Mouse (Mus musculus) CH12.LX (cell line): Measurements from ENCODE around the gene Dlg5. TPM values are rescaled to one million over a fixed set of nuclear protein-coding genes. Genes with fewer than 3 reads are reported as not detected.

Experiments used
- DNase-seq: peaks from one replicate; pipeline ENCODE4 v3.0.0-alpha.2; 2013; ENCODE audit errors: extremely low read depth
- H3K27ac ChIP-seq: 2 replicates; pipeline ENCODE4 v1.5.1; 2012; ENCODE audit warnings: low read depth, mild to moderate bottlenecking, control low read depth, moderate library complexity; ENCODE audit not compliant: insufficient read depth
- H3K27me3 ChIP-seq: replicated peaks from 2 replicates; pipeline ENCODE3; 2012; ENCODE audit warnings: inconsistent platforms
- H3K36me3 ChIP-seq, 2 experiments: replicated peaks in 1 of 2; 2 replicates each; pipeline versions ENCODE3 to v1.6.1; 2012; ENCODE audit warnings: inconsistent platforms in 1 of 2, low read length in 1 of 2, mild to moderate bottlenecking in 1 of 2, mixed read lengths in 1 of 2, moderate library complexity in 1 of 2; ENCODE audit not compliant: control insufficient read depth in 1 of 2, insufficient read depth in 1 of 2
- H3K4me1 ChIP-seq, 2 experiments: 2 replicates each; pipeline ENCODE4 v1.6.1; 2012; ENCODE audit warnings: inconsistent platforms in 1 of 2, moderate library complexity in 1 of 2; ENCODE audit not compliant: insufficient read depth in 2 of 2, control insufficient read depth in 1 of 2
- H3K4me2 ChIP-seq: 2 replicates; pipeline ENCODE4 v1.6.1; 2012; ENCODE audit warnings: low read depth, mild to moderate bottlenecking, control low read depth; ENCODE audit not compliant: poor library complexity, insufficient read depth, severe bottlenecking
- H3K4me3 ChIP-seq, 3 experiments: fragments of 150-350 bp in 1 of 3; sonication (generic) in 1 of 3; replicated peaks in 1 of 3; 2 replicates each; pipeline versions ENCODE3 to v1.5.1; 2011 to 2012; ENCODE audit warnings: low read depth in 2 of 3, low read length in 2 of 3, mild to moderate bottlenecking in 2 of 3, moderate library complexity in 2 of 3, control low read depth in 1 of 3, improper control_type of control experiment in 1 of 3, inconsistent platforms in 1 of 3, mixed read lengths in 1 of 3; ENCODE audit not compliant: poor library complexity in 1 of 3
- H3K79me2 ChIP-seq: replicated peaks from 2 replicates; pipeline ENCODE4 v1.6.1; 2012; ENCODE audit warnings: mild to moderate bottlenecking, moderate library complexity; ENCODE audit not compliant: control insufficient read depth, poor library complexity, insufficient read depth, severe bottlenecking; ENCODE audit errors: extremely low read depth
- H3K9ac ChIP-seq: 2 replicates; pipeline ENCODE4 v1.6.1; 2012; ENCODE audit warnings: low read depth, mild to moderate bottlenecking, control low read depth, moderate library complexity; ENCODE audit not compliant: insufficient read depth
- H3K9me3 ChIP-seq: replicated peaks from 2 replicates; pipeline ENCODE3; 2012; ENCODE audit warnings: low read length, inconsistent platforms, mixed read lengths
- BHLHE40 ChIP-seq: IDR thresholded peaks from 2 replicates; pipeline ENCODE4 v1.6.1; 2011; ENCODE audit warnings: mild to moderate bottlenecking, low read depth, low read length, improper control_type of control experiment
- CHD2 ChIP-seq: IDR thresholded peaks from 2 replicates; pipeline ENCODE4 v1.6.1; 2011; ENCODE audit warnings: low read length, improper control_type of control experiment
- CTCF ChIP-seq, 2 experiments: IDR thresholded peaks in 1 of 2; conservative IDR thresholded peaks in 1 of 2; 2 replicates each; pipeline ENCODE4 v1.5.1; 2011 to 2012; ENCODE audit warnings: low read depth in 2 of 2, low read length in 2 of 2, improper control_type of control experiment in 1 of 2, inconsistent platforms in 1 of 2, mild to moderate bottlenecking in 1 of 2, moderate library complexity in 1 of 2
- E2F4 ChIP-seq: IDR thresholded peaks from 2 replicates; pipeline ENCODE4 v1.6.1; 2011; ENCODE audit warnings: low read depth, low read length, improper control_type of control experiment; ENCODE audit not compliant: insufficient replicate concordance
- EP300 ChIP-seq: IDR thresholded peaks from 2 replicates; pipeline ENCODE4 v1.6.1; 2011; ENCODE audit warnings: low read length, improper control_type of control experiment
- IRF4 ChIP-seq: IDR thresholded peaks from 2 replicates; pipeline ENCODE4 v1.6.1; 2014; ENCODE audit warnings: low read depth, mild to moderate bottlenecking, inconsistent platforms, low read length, improper control_type of control experiment
- JUND ChIP-seq: conservative IDR thresholded peaks from 2 replicates; pipeline ENCODE4 v1.6.1; 2011; ENCODE audit warnings: low read depth, low read length, improper control_type of control experiment
- KAT2A ChIP-seq: IDR thresholded peaks from 2 replicates; pipeline ENCODE4 v1.6.1; 2012; ENCODE audit warnings: low read length, improper control_type of control experiment, inconsistent platforms; ENCODE audit not compliant: insufficient replicate concordance
- MAX ChIP-seq: IDR thresholded peaks from 2 replicates; pipeline ENCODE4 v1.6.1; 2011; ENCODE audit warnings: low read length, improper control_type of control experiment
- MAZ ChIP-seq: IDR thresholded peaks from 2 replicates; pipeline ENCODE4 v1.6.1; 2012; ENCODE audit warnings: low read depth, mild to moderate bottlenecking, inconsistent platforms, low read length, improper control_type of control experiment, moderate library complexity
- MEF2A ChIP-seq: IDR thresholded peaks from 2 replicates; pipeline ENCODE4 v1.6.1; 2014; ENCODE audit warnings: low read depth, mild to moderate bottlenecking, inconsistent platforms, low read length, improper control_type of control experiment, borderline replicate concordance
- MYC ChIP-seq: IDR thresholded peaks from 2 replicates; pipeline ENCODE4 v1.6.1; 2011; ENCODE audit warnings: low read depth, mild to moderate bottlenecking, improper control_type of control experiment, low read length
- NELFE ChIP-seq: IDR thresholded peaks from 2 replicates; pipeline ENCODE4 v1.6.1; 2011; ENCODE audit warnings: low read depth, low read length, improper control_type of control experiment
- PAX5 ChIP-seq: IDR thresholded peaks from 2 replicates; pipeline ENCODE4 v1.6.1; 2012; ENCODE audit warnings: low read length, inconsistent platforms, mixed read lengths
- POLR2AphosphoS2 ChIP-seq: IDR thresholded peaks from 2 replicates; pipeline ENCODE4 v1.6.1; 2011; ENCODE audit warnings: low read depth, low read length, improper control_type of control experiment
- SMC3 ChIP-seq: IDR thresholded peaks from 2 replicates; pipeline ENCODE4 v1.6.1; 2011; ENCODE audit warnings: low read depth, low read length, improper control_type of control experiment
- TBP ChIP-seq: conservative IDR thresholded peaks from 2 replicates; pipeline ENCODE4 v1.6.1; 2011; ENCODE audit warnings: low read depth, low read length, improper control_type of control experiment
- TCF12 ChIP-seq: IDR thresholded peaks from 2 replicates; pipeline ENCODE4 v1.6.1; 2014; ENCODE audit warnings: low read depth, mild to moderate bottlenecking, inconsistent platforms, low read length, improper control_type of control experiment
- USF2 ChIP-seq: conservative IDR thresholded peaks from 2 replicates; pipeline ENCODE4 v1.6.1; 2011; ENCODE audit warnings: low read depth, low read length, improper control_type of control experiment
- ZC3H11A ChIP-seq: IDR thresholded peaks from 2 replicates; pipeline ENCODE4 v1.6.1; 2012; ENCODE audit warnings: low read depth, mild to moderate bottlenecking, inconsistent platforms, low read length, improper control_type of control experiment
- dilution Hi-C: fragments of 300-500 bp; cut with MboI; formaldehyde crosslinking; loops from 2 replicates; pipeline ENCODE4 v1.14.3; 2020; ENCODE audit warnings: low sequenced_read_pairs; ENCODE audit not compliant: extremely low pct_unique_long_range_greater_than_20kb, extremely low pct_ligation_motif_present
- in situ Hi-C: fragments of 300-500 bp; cut with MboI; formaldehyde crosslinking; loops from 3 replicates; pipeline ENCODE4 v1.14.3; 2019; ENCODE audit warnings: low sequenced_read_pairs, low pct_ligation_motif_present, low pct_unique_long_range_greater_than_20kb, mixed read lengths
- polyA plus RNA-seq: library from polyadenylated mRNA; unstranded; fragments of >175 nt; gene quantifications from 2 replicates; pipeline ENCODE4 v1.2.1, GENCODE M21; 2012; ENCODE audit warnings: low read depth; ENCODE audit not compliant: insufficient read length
- total RNA-seq, 2 experiments: library from RNA; depleted of rRNA; stranded (reverse); fragments of 300-350 nt in 1 of 2; fragments of >200 nt in 1 of 2; gene quantifications; 2 replicates each; pipeline ENCODE4 v1.2.3; 2012 to 2014

The Dlg5 gene
- total and polyA plus RNA-seq, 3 experiments: 0.07 to 0.76 TPM; not detected in 1

DNA sequence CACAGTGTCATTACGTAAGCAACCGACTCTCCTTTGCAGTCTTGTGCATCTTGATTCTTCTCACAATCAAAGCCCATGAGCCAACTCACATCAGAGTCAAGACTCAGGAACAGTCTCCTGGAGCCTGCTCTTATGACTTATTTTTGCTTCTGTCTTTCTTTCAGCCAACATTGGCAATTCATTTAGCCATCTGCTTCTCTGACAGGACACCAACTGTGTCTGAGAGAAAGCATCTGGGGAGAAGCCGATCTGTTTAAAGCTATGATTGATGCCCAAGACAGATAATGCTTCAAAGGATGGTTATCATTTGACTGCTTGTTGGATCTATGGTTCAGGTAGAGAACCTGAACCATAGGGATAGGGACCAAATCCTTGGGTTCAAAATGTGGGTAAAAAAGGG lies 153.3 kb downstream of the Dlg5 start:
- H3K9ac ChIP-seq: no peak overlapping the region
- no peak overlapping the region for H3K27ac ChIP-seq
- DNase-seq: no peak
- H3K4me1 ChIP-seq: no peaks in the 10 kb centered on the region
- in situ Hi-C loops: no loop called here
- no peaks in the 10 kb centered on the region for H3K36me3 ChIP-seq
- no peaks in the 10 kb centered on the region for H3K79me2 ChIP-seq
- TF ChIP-seq KAT2A (no peak), CTCF (conservative IDR thresholded peaks at IDR 0.05 in 1 of 2, IDR thresholded peaks at IDR 0.05 in 1 of 2; ENCODE audit: low read depth in 2 of 2, low read length in 2 of 2) (no peak), MEF2A (no peak), SMC3 (no peak), BHLHE40 (no peak), CHD2 (no peak), E2F4 (no peak), PAX5 (no peak), MYC (no peak), TBP (no peak), TCF12 (no peak), MAZ (no peak), ZC3H11A (no peak)
- H3K4me2 ChIP-seq: no peak overlapping the region
- H3K27me3 ChIP-seq: no peaks in the 10 kb centered on the region
- no peak overlapping the region for H3K4me3 ChIP-seq
- peaks cover 43% of the 10 kb centered on the region for H3K9me3 ChIP-seq
- dilution Hi-C loops: no loop called here

GRCm38 (mm10) chr14:24090790-24091189 lies 154.9 kb downstream of the Dlg5 start:
- no peak overlapping the region for H3K4me2 ChIP-seq

DNA sequence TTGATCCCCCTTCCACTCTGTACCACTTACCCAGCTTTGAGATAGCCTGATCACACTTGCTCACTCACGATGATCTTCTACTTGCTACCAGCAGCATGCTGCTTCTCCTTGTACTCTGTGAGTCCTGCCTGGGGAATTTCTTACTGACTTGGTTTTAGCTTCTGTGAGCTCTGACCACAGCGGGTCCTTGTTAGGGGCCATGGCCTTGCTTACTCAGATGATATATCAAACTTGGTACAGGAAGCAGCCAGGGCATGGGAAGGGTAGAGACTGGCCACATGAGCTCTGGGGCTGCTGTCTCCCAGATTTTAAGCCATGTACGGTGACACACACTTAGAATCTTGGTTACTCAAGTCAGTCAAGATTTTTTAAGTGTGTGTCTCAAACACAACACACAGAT lies 156.5 kb downstream of the Dlg5 start:
- Histone ChIP-seq H3K9ac (no peak overlapping the region), H3K4me2 (no peak overlapping the region), H3K27me3 (no peaks in the 10 kb centered on the region), H3K27ac (no peak overlapping the region), H3K36me3 (no peaks in the 10 kb centered on the region), H3K9me3 (peaks cover 52% of the 10 kb centered on the region), H3K4me3 (no peak overlapping the region), H3K79me2 (no peaks in the 10 kb centered on the region), H3K4me1 (no peaks in the 10 kb centered on the region)
- TF ChIP-seq SMC3: no peak
- TF ChIP-seq KAT2A: no peak
- TF ChIP-seq JUND: no peak
- TF ChIP-seq IRF4: no peak
- TF ChIP-seq EP300: no peak
- no peak for TF ChIP-seq POLR2AphosphoS2
- in situ Hi-C loops (no loop called here), dilution Hi-C loops (no loop called here)
- no peak for DNase-seq

More at GRCm38 (mm10) chr14:24090790-24091189, 154.9 kb downstream of the Dlg5 start:
- TF ChIP-seq MAX (no peak), ZC3H11A (no peak), NELFE (no peak), USF2 (no peak)
- H3K4me3 ChIP-seq: no peak overlapping the region
- in situ Hi-C loops (no loop called here), dilution Hi-C loops (no loop called here)
- H3K27me3 ChIP-seq: no peaks in the 10 kb centered on the region
- no peaks in the 10 kb centered on the region for H3K79me2 ChIP-seq
- DNase-seq: no peak
- no peak overlapping the region for H3K27ac ChIP-seq
- H3K9me3 ChIP-seq: peaks cover 50% of the 10 kb centered on the region
- H3K36me3 ChIP-seq: no peaks in the 10 kb centered on the region
- no peaks in the 10 kb centered on the region for H3K4me1 ChIP-seq
- H3K9ac ChIP-seq: no peak overlapping the region
